Mouse (Mus musculus): ENCODE measurements at regions not wholly inside any gene's neighbourhood (a gene's known extent, or its start where the extent isn't known, plus 50 kb on each side); places are given as distances from the start of the nearest gene placed in this dataset.

GRCm38 (mm10) chr2:61250068-61250800 is 287.2 kb upstream of the Rbms1 start:
- TF ChIP-seq CTCF (IDR thresholded peaks at IDR 0.05; ENCODE audit: extremely low read depth, insufficient read depth, insufficient read length, insufficient replicate concordance) (no peak), POLR2A (IDR thresholded peaks at IDR 0.05; ENCODE audit: low read depth, low read length) (no peak)
